Mouse (Mus musculus): Measurements from ENCODE around the gene Specc1l. TPM values are rescaled to one million over a fixed set of nuclear protein-coding genes. Genes with fewer than 3 reads are reported as not detected.

Gene Specc1l
- polyA plus RNA-seq, 1 experiment from 2014 or later, result 24.1 TPM

DNA sequence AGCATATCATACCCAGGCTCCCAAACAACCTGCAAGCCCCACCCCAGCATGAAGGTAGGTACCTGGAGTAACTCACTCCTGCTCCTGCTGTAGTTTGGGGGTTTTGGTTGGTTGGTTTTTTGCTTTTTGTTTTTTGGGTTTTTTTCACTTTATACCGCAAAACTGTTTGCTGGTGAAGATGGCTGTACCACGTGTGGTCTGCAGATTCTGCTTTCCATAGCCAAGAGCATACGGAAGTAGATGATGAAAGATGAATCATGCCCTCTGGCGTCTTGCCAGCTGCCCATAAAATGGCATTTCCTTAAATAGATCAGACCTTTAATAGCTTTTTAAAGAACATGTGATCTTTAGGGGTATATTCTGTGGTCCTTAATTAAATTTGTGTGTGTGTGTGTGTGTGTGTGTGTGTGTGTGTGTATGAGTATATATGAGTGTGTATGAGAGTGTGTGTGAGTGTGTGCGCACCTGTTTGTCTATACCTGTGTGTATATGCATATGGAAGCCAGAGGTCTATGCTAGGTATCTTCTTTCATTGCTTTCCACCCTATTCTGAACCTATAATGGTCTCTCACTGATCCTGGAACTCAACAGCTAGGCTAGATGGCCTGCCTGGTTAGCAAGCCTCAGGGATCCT is 88.0 kb downstream of the Specc1l start:
- no peak overlapping the region for H3K9ac ChIP-seq (replicated peaks; ENCODE audit: low read length)
- no peak overlapping the region for H3K4me2 ChIP-seq (ENCODE audit: low read depth, low read length)
- no peaks in the 10 kb centered on the region for H3K4me1 ChIP-seq (ENCODE audit: control insufficient read depth, insufficient read depth, low read length)
- H3K4me3 ChIP-seq (ENCODE audit: low read depth, low read length), result no peak overlapping the region
- ATAC-seq (replicated peaks; ENCODE audit: insufficient number of reproducible peaks, low FRiP score, low TSS enrichment, low read depth) (no peak), DNase-seq (ENCODE audit: low spot score) (no peak)
- WGBS, result 85% methylated on average over 5 of the region's 5 CpGs
- no peaks in the 10 kb centered on the region for H3K36me3 ChIP-seq (replicated peaks; ENCODE audit: control insufficient read depth, insufficient read depth, low read depth, low read length)
- H3K9me3 ChIP-seq (replicated peaks; ENCODE audit: control insufficient read depth, low read length), result no peaks in the 10 kb centered on the region
- H3K27me3 ChIP-seq (ENCODE audit: control insufficient read depth, insufficient read depth, low read length), result no peaks in the 10 kb centered on the region
- no peak overlapping the region for H3K27ac ChIP-seq (replicated peaks; ENCODE audit: low read depth, low read length)

DNA sequence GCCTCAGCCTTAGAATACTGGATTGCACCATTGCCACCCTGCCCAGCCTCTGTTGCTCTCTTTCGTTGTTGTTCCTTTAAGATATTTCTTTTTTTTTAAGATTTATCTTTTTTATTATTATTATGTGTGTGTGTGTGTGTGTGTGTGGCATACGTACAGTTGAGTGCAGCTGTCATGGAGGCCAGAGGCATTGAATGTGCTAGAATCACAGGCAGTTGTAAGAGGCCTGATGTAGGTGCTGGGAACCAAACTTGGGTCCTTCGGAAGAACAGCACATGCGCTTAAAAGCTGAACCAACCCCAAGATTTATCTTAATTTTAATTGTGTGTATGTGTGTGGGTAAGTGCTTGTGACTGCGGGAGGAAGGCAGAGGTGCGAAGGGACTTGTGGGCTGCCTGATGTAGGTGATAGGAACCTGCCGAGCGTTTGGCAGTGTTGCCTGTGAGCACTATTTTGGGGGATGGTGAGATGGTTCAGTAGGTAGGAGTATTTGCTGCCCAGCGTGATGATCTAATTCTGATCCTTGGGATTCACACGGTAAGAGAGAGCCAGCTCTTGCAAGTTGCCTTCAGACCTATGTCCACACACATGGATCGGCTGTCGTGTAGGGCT is 89.4 kb downstream of the Specc1l start:
- no peak for DNase-seq (ENCODE audit: low spot score)
- H3K4me3 ChIP-seq (ENCODE audit: low read depth, low read length), result no peak overlapping the region
- WGBS, result 95% methylated on average over 12 of the region's 12 CpGs
- H3K4me1 ChIP-seq (ENCODE audit: control insufficient read depth, insufficient read depth, low read length), result no peaks in the 10 kb centered on the region
- H3K27me3 ChIP-seq (ENCODE audit: control insufficient read depth, insufficient read depth, low read length), result no peaks in the 10 kb centered on the region
- ATAC-seq (replicated peaks; ENCODE audit: insufficient number of reproducible peaks, low FRiP score, low TSS enrichment, low read depth), result no peak
- H3K9me3 ChIP-seq (replicated peaks; ENCODE audit: control insufficient read depth, low read length), result no peaks in the 10 kb centered on the region
- H3K9ac ChIP-seq (replicated peaks; ENCODE audit: low read length), result no peak overlapping the region
- H3K27ac ChIP-seq (replicated peaks; ENCODE audit: low read depth, low read length), result no peak overlapping the region
- H3K36me3 ChIP-seq (replicated peaks; ENCODE audit: control insufficient read depth, insufficient read depth, low read depth, low read length), result no peaks in the 10 kb centered on the region
- H3K4me2 ChIP-seq (ENCODE audit: low read depth, low read length), result no peak overlapping the region

DNA sequence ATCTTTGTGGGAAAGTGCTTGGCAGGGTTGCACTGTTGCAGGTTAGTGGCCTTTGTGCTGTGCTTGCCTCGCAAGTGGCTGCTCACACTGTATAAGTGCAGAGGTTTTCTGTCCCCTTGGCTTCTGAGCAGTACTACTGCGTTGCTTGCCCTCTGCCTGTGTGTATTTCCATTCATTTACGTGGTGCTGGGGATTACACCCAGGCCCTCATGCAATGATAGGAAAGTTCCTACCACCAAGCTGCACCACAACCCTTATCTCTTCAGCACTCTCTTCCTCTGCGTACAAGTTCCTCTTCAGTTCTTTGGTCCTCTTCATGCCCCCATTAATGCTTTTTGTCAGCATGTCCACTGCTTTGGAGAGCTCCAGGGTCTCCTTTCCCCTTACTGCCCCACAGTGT is 90.1 kb downstream of the Specc1l start:
- DNase-seq (ENCODE audit: low spot score) (no peak), ATAC-seq (replicated peaks; ENCODE audit: insufficient number of reproducible peaks, low FRiP score, low TSS enrichment, low read depth) (no peak)
- Histone ChIP-seq H3K4me2 (ENCODE audit: low read depth, low read length) (no peak overlapping the region), H3K27me3 (ENCODE audit: control insufficient read depth, insufficient read depth, low read length) (no peaks in the 10 kb centered on the region), H3K9me3 (replicated peaks; ENCODE audit: control insufficient read depth, low read length) (no peaks in the 10 kb centered on the region), H3K9ac (replicated peaks; ENCODE audit: low read length) (no peak overlapping the region), H3K4me1 (ENCODE audit: control insufficient read depth, insufficient read depth, low read length) (no peaks in the 10 kb centered on the region), H3K36me3 (replicated peaks; ENCODE audit: control insufficient read depth, insufficient read depth, low read depth, low read length) (no peaks in the 10 kb centered on the region; the same call in 1 of the 2 replicates), H3K4me3 (ENCODE audit: low read depth, low read length) (no peak overlapping the region), H3K27ac (replicated peaks; ENCODE audit: low read depth, low read length) (no peak overlapping the region)
- 90% methylated on average over 4 of the region's 4 CpGs for WGBS

DNA sequence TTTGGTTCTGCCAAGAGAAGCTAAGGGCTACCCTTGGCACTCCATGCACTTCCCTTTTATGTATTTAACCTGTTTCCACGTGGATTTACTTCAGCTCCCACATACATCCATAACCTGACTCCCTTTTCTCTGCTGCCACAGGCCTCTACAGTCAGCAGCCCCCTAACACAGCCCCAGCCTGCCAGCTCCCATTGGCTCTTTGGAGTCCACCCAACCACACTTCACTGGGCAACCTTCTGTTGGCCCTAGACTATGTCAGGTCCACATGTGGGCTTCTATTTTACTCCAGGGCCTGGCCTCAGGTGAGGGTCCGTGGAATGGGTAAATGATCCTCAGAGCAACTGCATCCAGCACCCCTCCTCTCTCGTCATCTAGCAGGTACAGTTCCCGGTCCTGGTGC is 90.7 kb downstream of the Specc1l start:
- Histone ChIP-seq H3K4me3 (ENCODE audit: low read depth, low read length) (no peak overlapping the region), H3K4me1 (ENCODE audit: control insufficient read depth, insufficient read depth, low read length) (no peaks in the 10 kb centered on the region), H3K27me3 (ENCODE audit: control insufficient read depth, insufficient read depth, low read length) (no peaks in the 10 kb centered on the region), H3K27ac (replicated peaks; ENCODE audit: low read depth, low read length) (no peak overlapping the region), H3K4me2 (ENCODE audit: low read depth, low read length) (no peak overlapping the region), H3K36me3 (replicated peaks; ENCODE audit: control insufficient read depth, insufficient read depth, low read depth, low read length) (peaks cover 3% of the 10 kb centered on the region), H3K9me3 (replicated peaks; ENCODE audit: control insufficient read depth, low read length) (no peaks in the 10 kb centered on the region), H3K9ac (replicated peaks; ENCODE audit: low read length) (no peak overlapping the region)
- no peak for DNase-seq (ENCODE audit: low spot score)
- no peak for ATAC-seq (replicated peaks; ENCODE audit: insufficient number of reproducible peaks, low FRiP score, low TSS enrichment, low read depth)
- 91% methylated on average over 4 of the region's 4 CpGs for WGBS

DNA sequence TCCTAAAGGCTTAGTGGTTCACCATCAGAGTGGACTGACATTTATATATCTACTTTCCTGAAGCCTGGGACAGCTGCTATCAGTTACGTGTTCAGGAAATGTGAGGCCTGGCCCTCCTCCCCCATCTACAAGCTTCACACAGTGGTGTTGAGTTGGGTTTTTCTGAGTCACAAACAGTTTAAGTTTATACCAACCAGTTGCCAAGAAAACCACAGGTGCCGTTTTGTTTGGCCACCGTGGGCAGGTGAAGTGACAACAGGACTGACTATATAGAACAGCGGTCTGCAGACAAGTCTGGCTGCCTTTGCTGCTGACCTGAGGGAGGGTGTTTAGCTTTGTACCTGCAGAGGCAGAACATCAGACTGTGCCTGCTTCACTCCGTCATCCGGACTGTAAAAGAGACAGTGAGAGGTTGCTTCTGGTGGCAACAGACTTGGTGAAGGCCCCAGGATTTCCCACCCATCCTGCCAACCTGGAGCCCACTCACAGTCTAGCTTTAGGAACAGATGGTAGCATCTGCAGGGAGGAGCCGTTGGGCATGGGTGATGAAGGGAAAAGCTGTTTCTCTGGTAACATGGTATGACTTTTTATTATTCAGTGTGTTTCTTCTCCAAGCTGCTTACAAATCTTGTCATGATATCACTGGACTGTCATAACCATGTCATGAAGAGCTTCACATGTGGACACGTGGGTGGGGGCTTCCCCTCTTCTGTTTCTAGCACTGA is 91.6 kb downstream of the Specc1l start:
- DNase-seq (ENCODE audit: low spot score) (no peak), ATAC-seq (replicated peaks; ENCODE audit: insufficient number of reproducible peaks, low FRiP score, low TSS enrichment, low read depth) (no peak)
- Histone ChIP-seq H3K4me3 (ENCODE audit: low read depth, low read length) (no peak overlapping the region), H3K27ac (replicated peaks; ENCODE audit: low read depth, low read length) (no peak overlapping the region), H3K27me3 (ENCODE audit: control insufficient read depth, insufficient read depth, low read length) (no peaks in the 10 kb centered on the region), H3K9ac (replicated peaks; ENCODE audit: low read length) (no peak overlapping the region), H3K36me3 (replicated peaks; ENCODE audit: control insufficient read depth, insufficient read depth, low read depth, low read length) (peaks cover 3% of the 10 kb centered on the region), H3K9me3 (replicated peaks; ENCODE audit: control insufficient read depth, low read length) (no peaks in the 10 kb centered on the region), H3K4me1 (ENCODE audit: control insufficient read depth, insufficient read depth, low read length) (no peaks in the 10 kb centered on the region), H3K4me2 (ENCODE audit: low read depth, low read length) (no peak overlapping the region)
- 83% methylated on average over 8 of the region's 8 CpGs for WGBS

DNA sequence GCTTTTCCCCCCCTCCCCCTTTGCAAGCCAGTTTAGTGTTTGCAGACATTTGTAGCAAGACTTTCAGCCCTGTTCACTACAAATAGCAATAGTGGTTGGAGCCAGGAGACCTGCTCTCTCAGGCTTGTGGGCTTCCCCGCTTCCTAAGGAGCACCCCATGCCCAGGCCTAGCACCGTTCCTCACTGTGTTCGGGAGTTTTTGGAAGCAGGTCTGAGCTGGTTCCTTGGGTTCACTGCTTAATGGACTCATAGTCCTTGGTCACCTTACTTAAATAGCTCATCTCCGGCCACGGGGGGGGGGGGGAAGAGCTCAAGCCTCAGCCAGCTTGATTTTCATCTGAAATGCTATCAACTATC is 92.2 kb downstream of the Specc1l start:
- H3K9me3 ChIP-seq (replicated peaks; ENCODE audit: control insufficient read depth, low read length), result no peaks in the 10 kb centered on the region
- 87% methylated on average over 5 of the region's 5 CpGs for WGBS
- DNase-seq (ENCODE audit: low spot score) (no peak), ATAC-seq (replicated peaks; ENCODE audit: insufficient number of reproducible peaks, low FRiP score, low TSS enrichment, low read depth) (no peak)
- H3K4me1 ChIP-seq (ENCODE audit: control insufficient read depth, insufficient read depth, low read length), result no peaks in the 10 kb centered on the region
- H3K9ac ChIP-seq (replicated peaks; ENCODE audit: low read length), result no peak overlapping the region
- H3K27me3 ChIP-seq (ENCODE audit: control insufficient read depth, insufficient read depth, low read length), result no peaks in the 10 kb centered on the region
- no peak overlapping the region for H3K4me2 ChIP-seq (ENCODE audit: low read depth, low read length)
- H3K27ac ChIP-seq (replicated peaks; ENCODE audit: low read depth, low read length), result no peak overlapping the region
- no peak overlapping the region for H3K4me3 ChIP-seq (ENCODE audit: low read depth, low read length)
- H3K36me3 ChIP-seq (replicated peaks; ENCODE audit: control insufficient read depth, insufficient read depth, low read depth, low read length), result peaks cover 3% of the 10 kb centered on the region

DNA sequence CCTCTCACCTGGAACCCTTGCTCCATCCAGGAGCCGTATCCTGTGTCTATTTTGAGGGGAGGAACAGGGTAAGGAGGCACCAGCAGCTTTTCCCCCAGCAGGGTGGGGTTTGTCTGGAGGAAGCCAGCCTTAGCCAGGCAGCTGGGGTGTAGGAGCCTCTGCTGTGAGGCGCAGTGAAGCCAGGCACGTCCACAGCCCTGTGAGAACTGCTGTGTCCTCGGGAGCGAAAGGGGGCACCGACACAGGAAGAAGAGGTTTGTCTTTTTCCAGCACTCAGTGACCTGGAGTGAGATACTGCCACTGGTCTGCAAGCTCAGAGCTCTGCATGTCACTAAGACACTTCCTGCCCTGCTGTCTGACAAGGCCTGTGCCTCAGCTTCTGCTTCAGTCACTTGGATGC is 92.5 kb downstream of the Specc1l start:
- DNase-seq (ENCODE audit: low spot score), result no peak
- Histone ChIP-seq H3K4me2 (ENCODE audit: low read depth, low read length) (no peak overlapping the region), H3K9ac (replicated peaks; ENCODE audit: low read length) (no peak overlapping the region)

DNA sequence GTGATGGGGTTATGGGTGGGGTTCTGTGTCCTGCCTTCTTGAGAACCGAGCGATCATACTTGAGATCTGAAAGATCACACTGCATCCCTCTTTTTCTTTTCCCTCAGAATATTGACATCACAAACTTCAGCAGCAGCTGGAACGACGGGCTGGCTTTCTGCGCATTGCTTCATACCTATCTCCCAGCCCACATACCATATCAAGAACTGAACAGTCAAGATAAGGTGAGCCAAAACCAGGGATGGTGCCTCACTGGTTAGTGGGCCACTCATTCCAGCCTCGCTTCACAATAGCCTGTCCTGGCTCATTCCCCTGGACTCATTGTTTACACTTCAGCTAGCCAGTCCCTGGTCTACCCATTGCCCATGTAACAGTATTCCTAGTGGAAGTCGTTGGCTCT is 95.3 kb downstream of the Specc1l start:
- ATAC-seq (replicated peaks; ENCODE audit: insufficient number of reproducible peaks, low FRiP score, low TSS enrichment, low read depth) (no peak), DNase-seq (ENCODE audit: low spot score) (no peak)
- H3K9ac ChIP-seq (replicated peaks; ENCODE audit: low read length), result no peak overlapping the region
- no peak overlapping the region for H3K27ac ChIP-seq (replicated peaks; ENCODE audit: low read depth, low read length)
- no peaks in the 10 kb centered on the region for H3K4me1 ChIP-seq (ENCODE audit: control insufficient read depth, insufficient read depth, low read length)
- H3K9me3 ChIP-seq (replicated peaks; ENCODE audit: control insufficient read depth, low read length), result no peaks in the 10 kb centered on the region
- H3K4me2 ChIP-seq (ENCODE audit: low read depth, low read length), result no peak overlapping the region
- 93% methylated on average over 7 of the region's 7 CpGs for WGBS
- H3K4me3 ChIP-seq (ENCODE audit: low read depth, low read length), result no peak overlapping the region
- H3K27me3 ChIP-seq (ENCODE audit: control insufficient read depth, insufficient read depth, low read length), result no peaks in the 10 kb centered on the region
- H3K36me3 ChIP-seq (replicated peaks; ENCODE audit: control insufficient read depth, insufficient read depth, low read depth, low read length), result peaks cover 5% of the 10 kb centered on the region

More for the DNA sequence above, 92.5 kb downstream of the Specc1l start:
- Histone ChIP-seq H3K4me1 (ENCODE audit: control insufficient read depth, insufficient read depth, low read length) (no peaks in the 10 kb centered on the region), H3K27ac (replicated peaks; ENCODE audit: low read depth, low read length) (no peak overlapping the region), H3K36me3 (replicated peaks; ENCODE audit: control insufficient read depth, insufficient read depth, low read depth, low read length) (peaks cover 3% of the 10 kb centered on the region), H3K27me3 (ENCODE audit: control insufficient read depth, insufficient read depth, low read length) (no peaks in the 10 kb centered on the region), H3K4me3 (ENCODE audit: low read depth, low read length) (no peak overlapping the region), H3K9me3 (replicated peaks; ENCODE audit: control insufficient read depth, low read length) (no peaks in the 10 kb centered on the region)
- WGBS, result 76% methylated on average over 6 of the region's 6 CpGs
- ATAC-seq (replicated peaks; ENCODE audit: insufficient number of reproducible peaks, low FRiP score, low TSS enrichment, low read depth), result no peak
